Mouse (Mus musculus) adrenal gland, adult (tissue): ENCODE data around the gene Ppp6r1.

Source experiments
- DNase-seq, 2 experiments: peaks; one replicate each; pipeline ENCODE4 v3.0.0; 2022 to 2023; ENCODE audit warnings: low spot score in 1 of 2; ENCODE audit not compliant: inconsistent age in 2 of 2

The Ppp6r1 gene

DNA sequence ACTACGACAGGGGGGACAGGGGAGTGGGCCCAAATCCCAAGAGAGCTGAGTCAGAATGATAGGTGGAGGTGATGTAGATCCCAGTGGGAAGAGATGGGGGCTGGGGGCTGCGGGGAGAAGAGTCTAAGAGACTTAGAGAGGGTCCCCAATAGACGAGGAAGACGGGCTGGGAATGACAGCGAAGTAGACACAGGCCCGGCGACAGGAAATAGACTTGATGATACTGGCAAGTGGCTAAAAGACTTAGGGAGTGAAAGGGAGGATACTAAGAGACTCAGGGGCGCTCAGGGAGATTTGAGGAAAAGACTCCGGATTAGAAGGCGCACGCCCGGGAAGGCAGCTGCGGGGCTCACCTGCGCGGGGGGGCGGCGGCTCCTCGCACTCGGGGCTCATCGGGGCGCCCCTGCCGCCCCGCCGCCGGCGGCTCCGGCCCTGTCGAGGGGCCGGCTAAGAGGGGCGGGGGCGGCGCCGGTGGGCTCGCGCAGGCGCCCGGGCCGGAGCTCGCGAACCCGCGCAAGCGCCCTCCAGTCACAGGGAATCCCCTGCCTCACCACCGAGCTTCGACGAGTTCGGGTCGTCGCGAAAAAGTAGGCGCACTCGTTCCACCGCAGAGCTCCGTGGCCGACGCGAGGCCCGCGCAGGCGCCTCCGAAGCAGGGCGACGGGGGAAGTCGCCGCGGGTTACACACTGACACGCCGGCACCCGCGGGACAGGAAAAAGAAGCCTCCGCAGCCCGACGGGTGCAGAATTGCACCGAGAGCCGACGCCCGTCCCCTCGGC is 501 bp downstream of the Ppp6r1 start:
- DNase-seq, result peak in 1 of 2 experiments; percentile 80

DNA sequence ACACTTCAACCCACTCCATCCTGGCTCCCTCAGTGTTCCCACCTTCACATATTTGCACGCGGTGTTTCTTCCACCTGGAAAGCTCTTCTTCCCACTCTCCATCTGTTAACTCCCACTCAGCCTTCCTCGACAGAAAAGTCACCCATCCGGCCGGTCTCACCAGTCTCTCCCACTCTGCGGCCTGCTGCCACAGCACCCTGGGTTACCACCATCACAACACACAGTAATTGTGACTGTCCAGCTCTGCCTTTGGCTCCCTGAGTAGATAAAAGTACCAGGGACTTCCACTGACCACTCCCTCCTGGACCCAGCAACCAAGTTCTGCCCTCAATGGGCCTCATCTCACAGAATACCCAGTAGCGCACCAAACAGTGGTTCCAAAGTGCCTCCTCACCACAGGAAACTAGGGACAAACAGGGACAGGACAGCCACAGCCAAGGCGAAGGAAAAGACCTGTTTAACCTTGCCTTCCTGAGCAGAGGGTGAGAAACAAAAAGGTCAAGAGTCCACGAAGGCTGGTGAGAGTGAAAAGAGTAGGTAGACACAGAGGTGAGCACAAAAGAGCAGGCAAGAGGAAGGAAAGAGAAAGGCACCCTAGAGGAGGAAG is 1.2 kb downstream of the Ppp6r1 start:
- peak in 1 of 2 experiments; percentile 75 for DNase-seq

DNA sequence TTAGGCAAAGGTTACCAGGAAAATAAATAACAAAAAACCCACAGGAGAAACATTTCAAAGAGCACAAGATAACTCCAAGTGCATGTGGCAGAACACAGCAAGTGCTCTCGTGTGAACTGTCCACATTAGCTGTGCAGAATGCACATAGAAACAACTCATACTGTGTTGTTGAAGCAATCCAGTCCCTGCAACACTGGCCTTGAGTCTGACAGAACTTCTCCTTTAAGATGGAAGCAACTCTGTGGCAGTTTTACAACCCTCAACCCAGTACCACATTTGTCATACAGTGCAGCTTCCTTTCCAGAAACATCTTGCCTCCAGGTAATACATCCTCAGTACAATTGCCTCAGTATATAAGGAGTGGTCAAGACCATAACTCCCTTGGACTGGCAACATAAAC is 2.0 kb downstream of the Ppp6r1 start:
- peak in 1 of 2 experiments; percentile 54 for DNase-seq

- DNase-seq, result no peak
Observed at GRCm38 (mm10) chr7:4655916-4656315, 2.9 kb downstream of the Ppp6r1 start.

DNA sequence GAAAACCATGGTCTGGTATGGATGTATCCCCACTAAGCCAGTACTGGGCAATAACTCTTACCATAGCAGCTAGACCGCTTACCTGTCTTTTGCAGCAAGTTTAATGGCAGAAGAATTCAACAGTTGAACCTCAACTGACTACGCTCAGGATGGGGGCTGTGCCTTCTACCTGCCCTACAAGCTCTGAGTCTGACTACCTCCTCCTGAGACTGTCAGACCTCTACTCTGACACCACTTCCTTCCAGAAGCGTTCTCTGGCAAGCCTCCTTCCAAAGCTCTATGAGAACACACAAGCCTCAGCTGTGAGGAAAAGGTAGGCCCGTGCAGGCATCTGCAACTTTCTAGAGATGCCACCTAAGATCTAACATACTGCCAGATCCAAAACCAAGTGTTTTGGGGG is 3.4 kb downstream of the Ppp6r1 start:
- DNase-seq, result no peak

DNA sequence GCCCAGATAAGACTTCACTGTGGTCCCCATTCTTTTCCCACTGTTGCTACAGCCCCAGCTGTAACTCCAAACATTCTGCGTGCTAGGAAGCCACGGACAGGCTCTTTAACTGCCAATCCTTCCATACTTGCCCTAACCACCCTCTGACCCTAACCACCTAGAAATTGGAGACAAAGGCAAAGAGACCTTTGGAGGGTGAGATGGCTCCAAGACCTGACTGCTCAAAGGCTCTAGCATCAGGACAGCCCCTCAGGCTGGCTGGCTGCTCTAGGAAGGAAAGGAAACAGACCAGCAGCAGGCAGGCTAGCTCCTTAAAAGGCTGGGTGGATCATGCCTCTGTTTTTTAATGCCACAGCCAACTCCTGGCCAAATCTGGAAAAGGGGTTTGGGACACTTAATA is 4.6 kb downstream of the Ppp6r1 start:
- DNase-seq, result no peak

DNA sequence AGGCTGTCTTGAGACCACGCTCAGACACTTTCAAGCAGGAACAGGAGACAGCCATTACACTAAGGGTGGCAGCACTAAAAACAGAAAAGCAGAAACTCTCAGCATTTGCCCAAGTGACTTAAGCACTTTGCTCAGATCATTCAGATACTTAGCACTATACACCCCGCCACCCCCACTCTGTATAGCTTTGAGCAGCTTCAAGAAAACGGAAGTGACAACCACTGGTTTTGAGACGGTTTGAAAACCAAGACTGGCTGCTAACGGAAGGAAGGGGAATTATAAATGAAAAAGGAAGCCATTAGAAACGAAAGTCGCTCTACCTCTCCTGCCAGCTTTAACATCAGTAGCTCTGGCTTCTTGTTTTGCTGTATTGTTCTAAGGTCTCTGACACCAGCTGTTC is 5.0 kb downstream of the Ppp6r1 start:
- DNase-seq, result peak in 1 of 2 experiments; percentile 42

GRCm38 (mm10) chr7:4653351-4653750 is 5.5 kb downstream of the Ppp6r1 start:
- DNase-seq, result no peak

DNA sequence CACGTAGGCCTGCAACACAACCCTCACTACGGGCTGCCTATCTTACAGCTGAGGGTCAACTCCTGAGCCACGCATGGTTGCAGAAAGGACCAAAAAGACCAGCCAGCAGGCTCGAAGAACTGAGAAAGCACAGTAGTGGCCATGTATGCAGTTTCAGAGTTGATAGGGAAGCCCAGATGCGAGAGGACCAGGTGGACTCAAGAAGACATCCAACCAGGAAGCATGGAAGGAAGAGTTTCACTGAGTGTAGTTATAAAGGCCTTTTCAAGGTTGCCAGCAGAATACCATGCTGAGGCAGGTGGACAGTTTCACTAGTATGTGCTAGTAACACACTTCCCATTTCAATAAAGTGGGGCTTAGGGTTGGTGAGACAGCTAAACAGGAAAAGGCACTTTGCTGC is 6.1 kb downstream of the Ppp6r1 start:
- DNase-seq, result peak in 1 of 2 experiments; percentile 22

DNA sequence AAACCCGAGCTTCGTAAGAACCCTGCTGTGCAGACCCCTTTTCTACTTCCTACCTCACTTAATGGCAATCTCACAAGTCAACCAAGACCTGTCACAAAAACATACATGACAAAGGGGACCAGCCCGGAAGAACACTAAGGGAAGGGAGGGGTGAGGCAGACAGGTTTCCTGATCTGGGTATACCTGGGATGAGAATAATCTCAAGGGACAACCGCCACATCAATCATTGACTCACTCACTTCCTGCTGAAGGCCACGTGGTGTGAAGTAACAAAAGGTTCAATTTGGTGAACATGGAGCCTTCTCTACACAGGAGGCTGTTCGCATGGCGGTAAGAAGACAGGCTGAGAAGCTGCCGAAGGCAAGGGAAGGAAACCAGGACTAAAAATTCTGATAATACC is 7.2 kb downstream of the Ppp6r1 start:
- peak in 1 of 2 experiments; percentile 69 for DNase-seq

GRCm38 (mm10) chr7:4647992-4648391 is 10.8 kb downstream of the Ppp6r1 start:
- DNase-seq, result no peak

DNA sequence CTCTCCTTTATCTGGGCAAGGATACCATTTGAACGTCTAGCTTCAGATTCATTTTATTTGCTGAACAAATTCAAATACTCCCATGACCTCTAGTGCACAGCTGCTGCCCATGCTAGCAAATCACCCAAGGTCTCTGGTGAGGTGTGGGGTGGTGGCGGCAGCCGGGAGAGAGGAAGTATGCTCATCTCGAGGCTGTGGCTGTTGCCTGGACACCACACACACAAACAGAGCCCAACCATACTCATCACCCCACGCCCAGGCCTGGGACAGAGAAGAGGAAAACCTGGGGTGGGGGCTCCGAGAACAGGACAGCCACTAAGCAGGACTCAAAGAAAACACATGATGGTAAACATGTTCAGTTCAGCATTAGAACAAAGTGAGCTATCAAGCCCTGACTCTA is 11.5 kb downstream of the Ppp6r1 start:
- DNase-seq, result peak in 1 of 2 experiments; percentile 77

GRCm38 (mm10) chr7:4646806-4647205 is 12.0 kb downstream of the Ppp6r1 start:
- no peak for DNase-seq

DNA sequence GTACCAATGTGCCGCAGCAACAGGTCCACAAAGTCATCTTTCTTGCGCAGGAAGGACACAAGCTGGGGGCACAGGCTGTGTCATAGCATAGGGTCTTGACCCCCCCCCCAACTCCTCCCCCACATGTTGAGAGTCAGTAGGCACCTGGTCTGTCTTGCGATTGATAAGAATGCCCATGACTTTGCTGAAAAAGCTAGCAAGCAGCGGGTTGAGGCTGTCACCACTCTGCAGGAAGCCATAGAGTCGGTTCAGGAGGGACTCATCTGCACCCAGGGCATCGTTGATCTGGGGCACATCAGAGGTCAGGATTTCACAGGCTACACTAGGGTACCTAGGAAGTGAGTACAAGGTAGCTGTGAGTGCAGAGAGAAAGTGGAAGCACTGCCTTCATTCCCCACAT is 15.6 kb downstream of the Ppp6r1 start:
- no peak for DNase-seq

GRCm38 (mm10) chr7:4641956-4642355 is 16.9 kb downstream of the Ppp6r1 start:
- DNase-seq, result peak in 1 of 2 experiments; percentile 49

DNA sequence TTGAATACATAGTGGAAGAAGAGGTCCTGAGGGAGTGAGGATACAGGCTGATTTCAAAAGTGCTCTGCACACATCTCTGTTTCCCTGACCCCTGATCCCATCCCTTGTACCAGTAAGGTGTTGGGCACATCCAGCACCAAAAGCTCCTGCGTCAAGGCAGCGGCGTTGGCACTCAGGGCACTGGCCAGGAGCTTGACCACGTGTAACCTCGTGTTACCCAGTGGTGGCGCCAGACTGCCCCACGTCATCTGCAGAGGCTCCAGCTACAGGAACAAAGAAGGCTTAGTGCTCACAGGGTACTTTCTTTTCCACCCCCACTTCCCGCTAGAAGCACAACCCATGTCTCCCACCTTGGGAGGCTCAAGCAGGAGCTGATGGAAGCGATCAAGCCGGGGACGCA is 17.7 kb downstream of the Ppp6r1 start:
- DNase-seq, result peak in 1 of 2 experiments; percentile 23

DNA sequence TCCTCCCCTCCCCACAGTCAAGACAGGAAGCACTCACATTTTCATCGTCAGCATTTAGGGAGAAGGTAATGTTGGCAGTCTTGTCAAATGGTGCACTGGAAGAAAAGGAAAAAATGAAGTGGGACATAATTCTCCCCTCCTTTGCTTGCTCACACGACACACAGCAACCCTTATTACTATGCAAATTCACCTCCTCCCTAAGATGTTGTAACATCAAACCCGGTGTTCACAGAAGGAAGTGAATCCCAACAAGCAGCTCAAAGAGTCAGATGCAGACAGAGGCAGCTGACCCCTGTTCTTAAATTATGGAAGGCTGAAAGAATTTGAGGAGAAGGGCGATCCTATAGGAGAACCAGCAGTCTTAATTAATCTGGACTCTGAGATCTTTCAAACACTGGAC is 22.6 kb downstream of the Ppp6r1 start:
- DNase-seq, result no peak

GRCm38 (mm10) chr7:4631031-4631430 is 27.8 kb downstream of the Ppp6r1 start, which contains the start of gene Tmem86b:
TSS of gene Tmem86b (minus strand) at chr7:4631422.
- DNase-seq, result peak in 1 of 2 experiments; percentile 22

GRCm38 (mm10) chr7:4630198-4630597 is 28.6 kb downstream of the Ppp6r1 start:
- peak in 1 of 2 experiments; percentile 21 for DNase-seq

- peak in 1 of 2 experiments; percentile 23 for DNase-seq
Observed at GRCm38 (mm10) chr7:4629586-4629985, 29.2 kb downstream of the Ppp6r1 start.

DNA sequence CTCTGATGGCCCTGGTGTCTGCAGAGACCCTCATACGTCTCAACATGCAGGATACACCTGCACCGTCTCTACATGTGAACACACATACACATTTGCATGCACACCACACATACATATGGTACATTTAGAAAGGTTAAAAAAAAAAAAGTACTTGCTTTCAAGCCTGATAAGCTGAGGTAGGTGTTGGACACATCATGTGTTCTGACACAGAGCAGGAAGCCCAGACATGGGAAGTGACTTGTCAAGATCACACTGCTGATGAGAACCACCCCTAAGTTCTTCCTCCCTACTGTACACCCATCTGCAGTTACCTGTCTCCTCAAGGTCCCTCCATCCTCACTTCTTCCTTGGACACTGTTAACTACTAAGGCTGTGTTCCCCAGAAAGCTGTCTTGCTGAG is 32.9 kb downstream of the Ppp6r1 start:
- peak in 1 of 2 experiments; percentile 18 for DNase-seq

DNA sequence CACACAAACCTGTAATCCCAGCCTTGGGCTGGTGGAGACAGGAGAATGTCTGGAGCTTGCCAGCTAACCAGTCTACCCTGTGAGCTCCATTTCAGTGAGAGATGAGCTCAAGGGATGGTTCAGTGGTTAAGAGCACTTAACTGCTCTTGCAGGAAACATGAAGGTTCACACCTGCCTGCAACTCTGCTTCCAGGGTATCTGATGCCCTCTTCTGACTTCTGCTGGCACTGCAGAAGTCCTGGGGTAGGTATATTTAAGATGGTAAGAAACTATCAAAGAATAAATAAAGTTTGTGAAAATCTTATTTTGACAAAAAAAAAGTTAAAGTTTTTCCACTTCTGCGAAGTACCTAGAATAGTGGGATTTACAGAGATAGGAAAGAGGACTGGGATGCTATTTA is 34.5 kb downstream of the Ppp6r1 start:
- DNase-seq, result no peak
